Comparison of ENCODE assay signal across 9 mouse cellular contexts in the genomic region with DNA sequence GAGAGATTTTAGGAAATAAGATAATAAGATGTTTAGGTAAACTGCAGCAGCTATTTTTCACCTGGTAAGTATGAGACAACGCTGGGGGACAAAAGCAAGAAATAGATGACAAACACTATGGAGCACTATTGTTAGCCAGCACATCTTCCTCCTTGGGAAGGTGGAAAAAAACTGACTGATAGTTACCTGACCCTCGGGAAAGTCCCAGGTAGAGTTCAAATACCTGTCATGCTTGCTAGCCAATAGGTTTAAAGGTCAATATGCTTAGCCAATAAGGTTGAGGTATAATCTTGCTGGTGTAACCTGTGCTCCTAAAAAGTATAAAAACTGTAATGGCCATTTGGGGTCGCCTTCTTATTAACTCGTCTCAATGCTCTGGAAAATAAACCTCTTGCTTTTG. TPM values are rescaled to one million over a fixed set of nuclear protein-coding genes. Genes with fewer than 3 reads are reported as not detected.
DNase-seq lines count a peak whose midpoint lies in the region; ATAC-seq and TF ChIP-seq lines count a peak whose summit lies in the region.
"Had no signal": no experiment of that assay in that cellular context is flagged by ENCODE, and none has a peak within 500 bp of the region (broad histone marks: within the 10 kb centered on the region; RNA-seq: fewer than 3 reads in every experiment).

No protein-coding gene starts in this region.

- H3K4me1 ChIP-seq in lung, embryonic 14.5 days (ENCODE audit: insufficient read depth): 0 out of 2 replicates have a peak, but pooled peaks cover 4% of the 10 kb centered on the region
- peaks cover 8% of the 10 kb centered on the region; the same call in 1 of the 2 replicates for H3K4me1 ChIP-seq in forebrain, embryonic 14.5 days (ENCODE audit: control insufficient read depth, insufficient read depth, low read length)
- H3K4me1 ChIP-seq in limb, embryonic 15.5 days: peaks cover 6% of the 10 kb centered on the region
- H3K4me1 ChIP-seq in stomach, embryonic 16.5 days (ENCODE audit: control insufficient read depth, insufficient read depth, low read length): peaks cover 6% of the 10 kb centered on the region; the same call in 1 of the 2 replicates

- no peak overlapping the region for H3K27ac ChIP-seq in lung, embryonic 14.5 days (ENCODE audit: low read depth)
- H3K27ac ChIP-seq in forebrain, embryonic 14.5 days (ENCODE audit: low read depth, low read length): no peak overlapping the region
- H3K27ac ChIP-seq in limb, embryonic 15.5 days: no peak overlapping the region
- 0 out of 2 replicates have a peak overlapping the region, but pooled peaks have one; percentile 3 for H3K27ac ChIP-seq in stomach, embryonic 16.5 days (ENCODE audit: low read length)

- ATAC-seq in lung, embryonic 14.5 days (ENCODE audit: insufficient read depth): no peak
- no peak for ATAC-seq in forebrain, embryonic 14.5 days
- no peak for ATAC-seq in limb, embryonic 15.5 days (ENCODE audit: insufficient number of reproducible peaks, low FRiP score, low TSS enrichment, low read depth)
- ATAC-seq in stomach, embryonic 16.5 days (ENCODE audit: insufficient read depth, low FRiP score): no peak
- ATAC-seq in monocyte, adult 5-6 weeks (replicated peaks; ENCODE audit: insufficient number of reproducible peaks, low FRiP score, low TSS enrichment, poor library complexity, severe bottlenecking): no peak

- TF ChIP-seq CTCF in lung, embryonic 14.5 days (IDR thresholded peaks at IDR 0.05; ENCODE audit: low read depth): no peak

- H3K36me3 ChIP-seq in lung, embryonic 14.5 days (ENCODE audit: insufficient read depth): no peaks in the 10 kb centered on the region
- no peaks in the 10 kb centered on the region for H3K36me3 ChIP-seq in forebrain, embryonic 14.5 days (ENCODE audit: control insufficient read depth, insufficient read depth, low read length)
- H3K36me3 ChIP-seq in limb, embryonic 15.5 days: no peaks in the 10 kb centered on the region
- H3K36me3 ChIP-seq in stomach, embryonic 16.5 days (ENCODE audit: control insufficient read depth, insufficient read depth, low read length): no peaks in the 10 kb centered on the region

- no peak for DNase-seq in lung, embryonic 14.5 days
- no peak for DNase-seq in lung, postnatal 36 days
- no peak for DNase-seq in forebrain, embryonic 14.5 days (ENCODE audit: low spot score)
- DNase-seq in thymus, adult 18-20 months: no peak

- WGBS in lung, embryonic 14.5 days: 17% methylated on average over 4 of the region's 4 CpGs
- 25% methylated on average over 4 of the region's 4 CpGs for WGBS in forebrain, embryonic 14.5 days
- WGBS in limb, embryonic 15.5 days: 20% methylated on average over 4 of the region's 4 CpGs
- WGBS in stomach, embryonic 16.5 days: 16% methylated on average over 4 of the region's 4 CpGs

- H3K4me2 ChIP-seq in lung, embryonic 14.5 days: peak overlapping the region; percentile 68
- H3K4me2 ChIP-seq in forebrain, embryonic 14.5 days (ENCODE audit: low read length): peak overlapping the region; percentile 71
- peak overlapping the region; percentile 72 for H3K4me2 ChIP-seq in limb, embryonic 15.5 days
- peak overlapping the region; percentile 62 for H3K4me2 ChIP-seq in stomach, embryonic 16.5 days (ENCODE audit: low read depth, low read length)

- no peaks in the 10 kb centered on the region for H3K27me3 ChIP-seq in lung, embryonic 14.5 days (ENCODE audit: insufficient read depth, low read length)
- no peaks in the 10 kb centered on the region for H3K27me3 ChIP-seq in forebrain, embryonic 14.5 days (replicated peaks; ENCODE audit: control insufficient read depth, insufficient read depth, low read length)
- no peaks in the 10 kb centered on the region for H3K27me3 ChIP-seq in limb, embryonic 15.5 days
- no peaks in the 10 kb centered on the region for H3K27me3 ChIP-seq in stomach, embryonic 16.5 days (ENCODE audit: control insufficient read depth, insufficient read depth, low read length)

- no peaks in the 10 kb centered on the region for H3K9me3 ChIP-seq in lung, embryonic 14.5 days (ENCODE audit: low read depth, low read length)
- no peaks in the 10 kb centered on the region for H3K9me3 ChIP-seq in forebrain, embryonic 14.5 days (replicated peaks; ENCODE audit: control insufficient read depth, low read length)
- H3K9me3 ChIP-seq in limb, embryonic 15.5 days: no peaks in the 10 kb centered on the region
- H3K9me3 ChIP-seq in stomach, embryonic 16.5 days (replicated peaks; ENCODE audit: control insufficient read depth, low read length): no peaks in the 10 kb centered on the region

- H3K9ac ChIP-seq in lung, embryonic 14.5 days: peak overlapping the region; percentile 77
- peak overlapping the region; percentile 73; the same call in 1 of the 2 replicates for H3K9ac ChIP-seq in forebrain, embryonic 14.5 days (ENCODE audit: low read length)
- peak overlapping the region; percentile 44; the same call in 1 of the 2 replicates for H3K9ac ChIP-seq in limb, embryonic 15.5 days
- H3K9ac ChIP-seq in stomach, embryonic 16.5 days (ENCODE audit: low read length): peak overlapping the region; percentile 84; the same call in 1 of the 2 replicates

- peak overlapping the region; percentile 74 for H3K4me3 ChIP-seq in lung, embryonic 14.5 days (ENCODE audit: low read depth, low read length)
- H3K4me3 ChIP-seq in forebrain, embryonic 14.5 days (ENCODE audit: low read depth, low read length): peak overlapping the region; percentile 81
- H3K4me3 ChIP-seq in limb, embryonic 15.5 days: peak overlapping the region; percentile 64
- H3K4me3 ChIP-seq in stomach, embryonic 16.5 days (replicated peaks; ENCODE audit: low read length): peak overlapping the region; percentile 89

RNA-seq across cellular contexts. Expression of gene Zfp950, which starts 0.7 kb away (rescaled TPM):
- polyA plus RNA-seq in lung, embryonic 14.5 days (2014; fragmentation: Nextera tagmentation; extraction: Ambion mirVana): 35.8 and 42.3 TPM in 2 replicates
- 36.0 and 39.2 TPM in 2 replicates for polyA plus RNA-seq in forebrain, embryonic 14.5 days (2014; fragmentation: Nextera tagmentation; extraction: Ambion mirVana)
- 39.6 and 51.9 TPM in 2 replicates for polyA plus RNA-seq in limb, embryonic 15.5 days (2015; fragmentation: Nextera tagmentation; extraction: Ambion mirVana)
- 35.2 and 40.7 TPM in 2 replicates for polyA plus RNA-seq in stomach, embryonic 16.5 days (2015; fragmentation: Nextera tagmentation; extraction: Ambion mirVana)
- 44.0 to 64.0 TPM (median 54.8 TPM) in 3 replicates for total RNA-seq in monocyte, adult 5-6 weeks (2017)

RNA-seq across cellular contexts. Expression of gene Gm7102, which starts 34.8 kb away (rescaled TPM):
- polyA plus RNA-seq in lung, embryonic 14.5 days (2014; fragmentation: Nextera tagmentation; extraction: Ambion mirVana): 0.16 and 0.37 TPM in 2 replicates
- not detected in 2 replicates for polyA plus RNA-seq in forebrain, embryonic 14.5 days (2014; fragmentation: Nextera tagmentation; extraction: Ambion mirVana)
- polyA plus RNA-seq in limb, embryonic 15.5 days (2015; fragmentation: Nextera tagmentation; extraction: Ambion mirVana): 0.16 TPM in 1 of 2 replicates, not detected in the other
- polyA plus RNA-seq in stomach, embryonic 16.5 days (2015; fragmentation: Nextera tagmentation; extraction: Ambion mirVana): 0.18 and 0.30 TPM in 2 replicates
- not detected in 3 replicates for total RNA-seq in monocyte, adult 5-6 weeks (2017)

RNA-seq across cellular contexts. Expression of gene Gm6020, which starts 42.4 kb away (rescaled TPM):
- not detected in 2 replicates for polyA plus RNA-seq in lung, embryonic 14.5 days (2014; fragmentation: Nextera tagmentation; extraction: Ambion mirVana)
- polyA plus RNA-seq in forebrain, embryonic 14.5 days (2014; fragmentation: Nextera tagmentation; extraction: Ambion mirVana): not detected in 2 replicates
- not detected in 2 replicates for polyA plus RNA-seq in limb, embryonic 15.5 days (2015; fragmentation: Nextera tagmentation; extraction: Ambion mirVana)
- not detected in 2 replicates for polyA plus RNA-seq in stomach, embryonic 16.5 days (2015; fragmentation: Nextera tagmentation; extraction: Ambion mirVana)
- total RNA-seq in monocyte, adult 5-6 weeks (2017): not detected in 3 replicates
- total RNA-seq: adrenal gland, postnatal 4 days; hematopoietic stem cell, adult 5-6 weeks had no signal
